Mouse (Mus musculus): ENCODE results near the gene Mzf1.

Gene Mzf1

DNA sequence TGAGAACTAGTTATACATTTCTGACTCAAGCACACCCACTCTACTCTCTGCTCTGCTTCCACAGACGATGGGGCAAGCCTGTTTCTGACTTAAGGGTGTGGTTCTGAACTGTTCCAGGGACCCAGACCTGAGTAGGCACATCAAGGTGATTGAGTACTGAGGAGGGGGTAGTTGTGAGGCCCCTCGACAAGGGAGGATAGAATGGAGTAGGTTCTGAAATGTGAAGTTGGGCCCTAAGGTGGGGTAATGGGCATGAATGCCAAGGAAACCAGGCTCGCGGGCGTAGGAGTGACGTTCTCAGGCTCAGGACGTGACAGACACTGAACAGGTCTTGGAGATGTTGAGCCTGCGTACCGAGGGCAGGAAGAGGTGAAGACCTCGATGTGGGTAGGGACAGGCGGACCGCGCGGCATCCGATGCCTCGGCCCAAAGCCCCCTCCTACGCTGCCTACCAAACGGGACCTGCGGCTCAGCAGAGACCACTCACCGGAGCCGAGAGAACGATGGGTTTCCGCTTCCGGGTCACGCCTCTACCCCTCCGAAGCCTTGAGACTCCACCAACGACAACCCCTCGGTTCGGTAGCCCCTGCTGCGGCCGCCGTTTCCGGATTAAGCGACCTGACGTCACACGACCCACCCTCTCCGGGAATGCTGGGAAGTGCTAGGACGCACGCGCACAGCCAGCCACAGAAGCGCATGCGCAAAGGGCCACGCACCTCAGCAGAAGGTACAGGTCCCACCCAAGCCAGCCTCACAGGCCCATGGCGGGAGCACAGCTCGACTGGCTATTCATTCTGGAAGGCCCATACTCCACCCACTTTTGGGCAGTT lies 20.2 kb downstream of the Mzf1 start, which contains the start of gene Chmp2a:
Gene Chmp2a, minus strand, starts transcription at position 660 of the 830 bp plus-strand sequence.
- DNase-seq (ENCODE audit: low read depth, low spot score) = peak; percentile 98

GRCm38 (mm10) chr7:13033451-13034147 lies 21.0 kb downstream of the Mzf1 start:
- no peak for DNase-seq (ENCODE audit: low read depth, low spot score)

- DNase-seq (ENCODE audit: low read depth, low spot score) = no peak
Measured at GRCm38 (mm10) chr7:13032541-13032940, 22.0 kb downstream of the Mzf1 start.

GRCm38 (mm10) chr7:13031983-13032382 lies 22.6 kb downstream of the Mzf1 start:
- DNase-seq (ENCODE audit: low read depth, low spot score) = no peak

DNA sequence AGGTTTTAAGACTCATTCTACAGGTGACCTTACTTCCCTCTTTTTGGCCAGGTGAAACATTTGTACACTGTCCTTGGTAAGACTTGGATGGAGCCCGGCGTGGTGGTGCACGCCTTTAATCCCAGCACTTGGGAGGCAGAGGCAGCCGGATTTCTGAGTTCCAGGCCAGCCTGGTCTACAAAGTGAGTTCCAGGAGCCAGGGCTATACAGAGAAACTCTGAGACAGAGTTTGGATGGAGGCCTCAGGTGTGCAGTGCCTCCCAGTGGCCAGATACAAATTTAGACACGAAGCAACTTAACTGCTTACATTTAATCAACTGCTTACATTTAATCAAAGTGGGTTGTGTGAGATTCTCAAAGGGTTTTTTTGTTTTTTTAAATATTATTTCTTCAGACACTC lies 23.5 kb downstream of the Mzf1 start:
- peak; percentile 49 for DNase-seq (ENCODE audit: low read depth, low spot score)

- DNase-seq (ENCODE audit: low read depth, low spot score) = no peak
Measured at GRCm38 (mm10) chr7:13028986-13029385, 25.6 kb downstream of the Mzf1 start.

GRCm38 (mm10) chr7:13025511-13026112 lies 29.0 kb downstream of the Mzf1 start:
- no peak for DNase-seq (ENCODE audit: low read depth, low spot score)

DNA sequence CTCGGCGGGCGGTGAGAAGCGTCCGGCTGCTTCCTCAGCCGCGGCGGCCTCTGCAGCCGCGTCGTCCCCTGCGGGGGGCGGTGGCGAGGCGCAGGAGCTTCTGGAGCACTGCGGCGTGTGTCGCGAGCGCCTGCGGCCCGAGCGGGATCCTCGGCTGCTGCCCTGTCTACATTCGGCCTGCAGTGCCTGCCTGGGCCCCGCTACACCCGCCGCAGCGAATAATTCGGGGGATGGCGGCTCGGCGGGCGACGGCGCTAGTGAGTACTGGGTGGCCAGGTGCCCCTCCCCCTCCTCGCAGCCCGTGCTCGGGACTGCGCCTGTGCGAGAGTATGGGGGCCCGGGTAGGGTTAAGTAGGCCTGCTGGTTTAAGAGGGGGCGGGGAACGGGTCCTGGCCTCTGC lies 29.8 kb downstream of the Mzf1 start:
- DNase-seq (ENCODE audit: low read depth, low spot score) = peak; percentile 88

- peak; percentile 98 for DNase-seq (ENCODE audit: low read depth, low spot score)
Measured at GRCm38 (mm10) chr7:13023928-13024731, 30.4 kb downstream of the Mzf1 start.

GRCm38 (mm10) chr7:13022773-13023535 lies 31.6 kb downstream of the Mzf1 start:
- peak; percentile 94 for DNase-seq (ENCODE audit: low read depth, low spot score)

DNA sequence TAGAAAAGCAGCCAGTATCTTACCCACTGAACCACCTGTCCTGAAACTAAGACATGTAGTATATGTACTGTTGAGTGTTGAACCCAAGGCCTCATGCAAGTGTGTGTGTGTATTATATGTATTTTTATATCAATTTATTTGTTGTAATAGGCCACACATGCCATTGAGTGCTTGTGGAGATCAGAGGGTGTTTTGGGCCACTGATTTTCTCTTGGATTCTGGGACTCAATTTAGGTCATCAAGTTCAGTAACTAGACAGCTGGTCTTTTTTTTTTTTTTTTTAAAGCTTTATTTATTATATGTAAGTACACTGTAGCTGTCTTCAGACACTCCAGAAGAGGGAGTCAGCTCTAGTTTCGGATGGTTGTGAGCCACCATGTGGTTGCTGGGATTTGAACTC lies 39.3 kb downstream of the Mzf1 start:
- DNase-seq (ENCODE audit: low read depth, low spot score) = no peak

DNA sequence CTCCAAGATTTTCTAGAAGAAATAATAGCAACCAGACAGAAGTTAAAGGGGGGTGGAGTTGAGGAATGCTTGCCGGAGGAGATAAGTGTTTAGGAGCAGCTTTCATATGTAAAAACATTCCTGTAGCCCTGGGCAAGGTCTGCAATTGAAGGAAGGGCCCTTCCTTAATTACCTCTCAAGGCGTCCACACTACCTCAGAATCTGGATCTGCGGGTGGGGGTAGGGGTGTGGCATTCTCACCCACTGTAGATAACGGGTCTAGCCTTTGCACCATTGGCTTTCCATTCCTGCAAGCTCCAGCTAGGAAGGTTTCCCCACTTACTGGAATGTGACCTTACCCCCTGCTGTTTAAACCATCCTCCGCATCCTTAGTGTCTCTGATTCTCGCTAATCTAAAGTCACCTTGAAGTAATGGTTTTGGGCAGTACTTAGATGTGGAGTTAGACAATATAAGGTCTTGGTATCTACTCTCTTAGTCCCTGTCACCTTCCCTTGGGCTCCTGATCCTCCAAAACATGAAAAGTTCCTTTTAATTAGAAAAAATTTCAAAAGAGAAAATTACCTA lies 40.2 kb downstream of the Mzf1 start:
- no peak for DNase-seq (ENCODE audit: low read depth, low spot score)

GRCm38 (mm10) chr7:13013671-13014070 lies 40.9 kb downstream of the Mzf1 start:
- DNase-seq (ENCODE audit: low read depth, low spot score) = no peak

DNA sequence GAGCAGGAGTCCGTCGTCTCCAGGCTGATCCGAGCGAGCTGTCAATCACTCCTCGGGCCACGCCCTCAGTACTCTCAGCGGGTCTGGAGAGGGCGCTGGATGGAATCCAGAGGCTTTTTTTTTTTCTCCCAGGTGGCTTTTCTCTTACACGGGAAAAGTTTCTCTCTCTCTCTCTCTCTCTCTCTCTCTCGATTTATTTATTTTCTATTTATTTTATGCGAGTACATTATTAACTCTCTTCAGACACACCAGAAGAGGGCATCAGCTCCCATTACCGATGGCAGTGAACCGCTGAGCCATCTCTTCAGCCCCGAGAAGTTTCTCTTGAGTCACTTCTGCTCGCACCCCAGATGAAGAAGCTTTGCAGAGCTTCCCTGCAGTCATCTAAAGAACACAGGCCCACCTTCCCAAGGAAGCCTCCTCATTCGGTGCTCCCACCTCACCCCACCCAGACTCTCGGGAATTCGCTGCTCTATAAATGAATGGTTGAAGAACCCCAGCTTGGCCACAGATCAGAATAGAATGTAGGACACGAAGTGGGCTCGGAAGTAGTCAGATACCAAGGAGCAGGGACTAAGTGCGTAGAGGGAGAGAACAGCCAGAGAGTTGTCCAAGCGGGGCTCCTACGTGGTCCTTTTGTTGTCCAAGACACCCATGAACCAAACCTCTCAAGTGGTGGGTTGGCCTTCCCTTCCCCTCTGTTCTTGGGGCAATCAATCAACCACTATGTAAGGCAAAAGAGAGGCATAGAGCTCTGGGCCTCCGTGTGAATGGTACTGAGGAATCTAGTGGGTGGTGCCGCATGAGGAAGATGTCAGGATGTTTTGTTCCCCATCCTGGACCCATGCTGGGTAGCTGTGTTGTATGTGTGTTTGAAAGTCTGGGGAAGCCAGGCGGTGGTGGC lies 44.3 kb downstream of the Mzf1 start, which contains the start of gene Zbtb45:
Gene Zbtb45, minus strand, starts transcription at position 30 of the 904 bp plus-strand sequence.
- no peak for DNase-seq (ENCODE audit: low read depth, low spot score)

- DNase-seq (ENCODE audit: low read depth, low spot score) = peak; percentile 96
Measured at GRCm38 (mm10) chr7:13009143-13010004, 45.2 kb downstream of the Mzf1 start.

- DNase-seq (ENCODE audit: low read depth, low spot score) = no peak
Measured at GRCm38 (mm10) chr7:13007341-13008092, 47.0 kb downstream of the Mzf1 start.

GRCm38 (mm10) chr7:13006531-13006930 lies 48.0 kb downstream of the Mzf1 start:
- DNase-seq (ENCODE audit: low read depth, low spot score) = no peak

DNA sequence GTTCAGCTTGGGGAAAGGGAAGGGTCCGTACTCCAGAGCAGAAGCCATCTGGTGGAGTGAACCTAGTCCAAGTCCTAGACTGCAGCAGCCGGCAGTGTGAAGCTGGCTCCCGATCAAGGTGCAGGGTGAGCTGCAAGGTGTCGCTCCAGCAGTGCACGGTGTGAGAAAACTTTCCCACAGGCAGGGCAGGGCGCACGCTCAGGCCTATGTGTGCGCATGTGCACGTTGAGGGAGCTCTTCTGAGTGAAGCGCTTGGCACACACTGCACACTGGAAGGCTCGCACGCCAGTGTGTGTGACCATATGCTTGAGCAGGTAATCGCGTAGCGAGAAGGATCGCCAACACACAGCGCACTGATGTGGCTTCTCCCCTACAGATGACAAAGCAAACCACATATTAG lies 48.6 kb downstream of the Mzf1 start:
- DNase-seq (ENCODE audit: low read depth, low spot score) = no peak
